Mouse (Mus musculus): Measurements from ENCODE around the gene Pak4. TPM values are rescaled to one million over a fixed set of nuclear protein-coding genes. Genes with fewer than 3 reads are reported as not detected.
A peak's percentile ranks its signal among the peaks of the same experiment; 100 is the strongest.
"Not testable (repeated sequence)": the region's sequence is repeated elsewhere in the genome, so short reads cannot be mapped to it uniquely, and the experiment has no call there.

Gene Pak4
- polyA plus RNA-seq, 1 experiment from 2014 or later, result 28.0 TPM

DNA sequence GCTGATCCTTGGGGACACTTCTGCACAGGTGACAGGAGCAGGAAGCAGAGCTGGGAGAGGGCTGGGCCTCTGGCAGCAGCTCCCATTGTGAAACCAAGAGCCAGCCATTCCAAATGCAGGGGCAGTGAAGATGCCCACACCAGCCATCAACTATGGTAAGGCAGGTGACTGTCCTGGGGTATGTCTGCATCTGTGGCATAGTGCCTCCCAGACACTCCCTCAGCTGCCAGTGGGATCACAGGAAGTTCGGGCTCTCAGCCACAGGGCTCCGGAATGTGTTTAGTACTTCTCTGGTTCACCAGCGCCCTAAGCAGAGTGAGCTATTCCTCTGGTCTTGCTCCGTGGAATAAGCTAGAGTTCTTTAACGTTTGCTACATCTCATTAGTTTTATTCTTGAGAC is 40.9 kb downstream of the Pak4 start:
- no peak for ATAC-seq
- Histone ChIP-seq H3K9ac (replicated peaks) (no peak overlapping the region), H3K27me3 (no peaks in the 10 kb centered on the region), H3K9me3 (0 out of 2 replicates have a peak, but pooled peaks cover 2% of the 10 kb centered on the region), H3K4me1 (replicated peaks) (peaks cover 4% of the 10 kb centered on the region; the same call in 1 of the 2 replicates), H3K36me3 (peaks cover 39% of the 10 kb centered on the region), H3K27ac (no peak overlapping the region), H3K4me3 (replicated peaks) (no peak overlapping the region), H3K4me2 (replicated peaks) (no peak overlapping the region)
- 82% methylated on average over 5 of the region's 5 CpGs for WGBS

DNA sequence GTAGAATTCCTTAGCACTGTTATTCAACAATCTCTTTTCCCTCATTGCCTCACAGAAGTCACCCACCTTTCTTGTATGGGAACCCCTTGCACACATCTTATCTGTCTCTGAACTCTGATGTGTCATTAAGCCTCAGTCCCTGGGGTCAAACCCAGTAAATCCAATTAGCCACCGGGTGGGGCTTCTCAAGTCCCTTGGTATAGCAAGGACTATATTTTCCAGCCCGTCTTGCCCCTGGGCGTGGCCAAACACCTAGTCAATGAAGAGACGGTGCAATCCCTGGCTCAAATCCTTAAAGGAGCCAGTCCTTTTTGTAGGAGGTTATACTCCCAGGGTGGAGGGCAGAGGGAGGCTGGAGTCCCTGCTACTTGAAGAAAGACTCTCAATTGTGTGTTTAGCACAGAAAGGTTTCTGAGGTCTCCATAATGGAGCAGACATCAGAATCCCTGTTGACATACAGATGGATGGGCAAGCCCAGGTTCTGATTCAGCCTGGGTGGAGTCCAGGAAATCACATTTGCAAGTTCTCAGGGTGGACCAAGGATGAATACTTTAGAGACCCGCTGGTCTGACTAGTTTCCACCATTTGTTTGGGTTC is 41.9 kb downstream of the Pak4 start:
- H3K9me3 ChIP-seq, result 0 out of 2 replicates have a peak, but pooled peaks cover 2% of the 10 kb centered on the region
- H3K27me3 ChIP-seq, result no peaks in the 10 kb centered on the region
- no peak overlapping the region for H3K4me2 ChIP-seq (replicated peaks)
- H3K27ac ChIP-seq, result no peak overlapping the region
- H3K4me1 ChIP-seq (replicated peaks), result peaks cover 4% of the 10 kb centered on the region; the same call in 1 of the 2 replicates
- WGBS, result 18% methylated on average over 5 of the region's 5 CpGs
- no peak for ATAC-seq
- peaks cover 32% of the 10 kb centered on the region for H3K36me3 ChIP-seq
- no peak overlapping the region for H3K4me3 ChIP-seq (replicated peaks)
- H3K9ac ChIP-seq (replicated peaks), result no peak overlapping the region

- Histone ChIP-seq H3K27ac (no peak overlapping the region), H3K4me1 (replicated peaks) (peaks cover 4% of the 10 kb centered on the region; the same call in 1 of the 2 replicates), H3K4me3 (replicated peaks) (no peak overlapping the region), H3K9ac (replicated peaks) (no peak overlapping the region), H3K9me3 (0 out of 2 replicates have a peak, but pooled peaks cover 2% of the 10 kb centered on the region), H3K27me3 (peaks cover 7% of the 10 kb centered on the region), H3K36me3 (peaks cover 5% of the 10 kb centered on the region; the same call in 1 of the 2 replicates), H3K4me2 (replicated peaks) (no peak overlapping the region)
- 92% methylated on average over 6 of the region's 6 CpGs for WGBS
- ATAC-seq, result no peak
Measured at GRCm38 (mm10) chr7:28553076-28553475, 44.9 kb downstream of the Pak4 start.

- WGBS, result 75% methylated on average over 7 of the region's 7 CpGs
- H3K4me3 ChIP-seq (replicated peaks), result no peak overlapping the region
- no peaks in the 10 kb centered on the region for H3K9me3 ChIP-seq
- H3K4me1 ChIP-seq (replicated peaks), result peaks cover 24% of the 10 kb centered on the region
- no peaks in the 10 kb centered on the region for H3K36me3 ChIP-seq
- H3K4me2 ChIP-seq (replicated peaks), result no peak overlapping the region
- H3K9ac ChIP-seq (replicated peaks), result 0 out of 2 replicates have a peak overlapping the region, but pooled peaks have one; percentile 16
- peaks cover 55% of the 10 kb centered on the region for H3K27me3 ChIP-seq
- no peak overlapping the region for H3K27ac ChIP-seq
- no peak for ATAC-seq
Measured at GRCm38 (mm10) chr7:28547628-28548027, 50.4 kb downstream of the Pak4 start.

DNA sequence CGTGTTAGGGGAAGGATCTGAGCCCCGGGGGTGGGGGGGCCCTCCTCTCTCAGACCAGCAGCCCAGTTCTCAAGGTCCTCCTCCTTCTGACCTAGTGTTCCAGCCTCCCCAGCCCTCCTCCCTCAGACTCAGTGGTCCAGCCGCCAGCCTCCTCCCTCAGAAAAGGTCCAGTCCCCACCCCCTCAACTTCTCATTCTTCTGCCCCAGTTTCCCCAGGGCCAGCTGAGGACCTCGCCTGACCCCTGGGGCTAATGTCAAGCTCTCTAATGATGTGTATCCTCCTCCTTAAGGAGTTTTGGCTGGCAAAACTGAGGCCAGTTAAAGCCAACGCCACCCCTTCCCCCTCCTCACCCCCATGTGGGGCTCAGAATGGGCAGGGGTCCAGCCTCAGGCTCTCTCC is 50.8 kb downstream of the Pak4 start, which contains the start of gene Nccrp1:
Nccrp1 (minus strand) TSS at position 101 of the 400 bp plus-strand sequence.
- Histone ChIP-seq H3K27ac (no peak within 1 kb of the TSS), H3K9me3 (no peaks in the 10 kb centered on the region), H3K4me2 (replicated peaks) (peak within 1 kb of the TSS; percentile 60), H3K36me3 (no peaks in the 10 kb centered on the region), H3K9ac (replicated peaks) (peak within 1 kb of the TSS; percentile 58), H3K4me3 (replicated peaks) (peak within 1 kb of the TSS; percentile 38), H3K4me1 (replicated peaks) (peaks cover 24% of the 10 kb centered on the region), H3K27me3 (peaks cover 55% of the 10 kb centered on the region)
- 5% methylated on average over 5 of the region's 5 CpGs for WGBS
- ATAC-seq, result no peak

GRCm38 (mm10) chr7:28546649-28547048 is 51.3 kb downstream of the Pak4 start:
- H3K9ac ChIP-seq (replicated peaks), result peak overlapping the region; percentile 58
- under 1% methylated on average over 22 of the region's 22 CpGs for WGBS
- no peak for ATAC-seq

GRCm38 (mm10) chr7:28545891-28546210 is 52.1 kb downstream of the Pak4 start:
- Histone ChIP-seq H3K36me3 (no peaks in the 10 kb centered on the region), H3K9me3 (no peaks in the 10 kb centered on the region), H3K4me1 (replicated peaks) (peaks cover 24% of the 10 kb centered on the region), H3K4me3 (replicated peaks) (no peak overlapping the region), H3K9ac (replicated peaks) (no peak overlapping the region), H3K27ac (no peak overlapping the region), H3K27me3 (peaks cover 55% of the 10 kb centered on the region), H3K4me2 (replicated peaks) (peak overlapping the region; percentile 60; the same call in 1 of the 2 replicates)
- 42% methylated on average over 7 of the region's 7 CpGs for WGBS
- ATAC-seq, result no peak

More at GRCm38 (mm10) chr7:28546649-28547048, 51.3 kb downstream of the Pak4 start:
- Histone ChIP-seq H3K4me1 (replicated peaks) (peaks cover 24% of the 10 kb centered on the region), H3K27ac (no peak overlapping the region), H3K36me3 (no peaks in the 10 kb centered on the region), H3K4me2 (replicated peaks) (peak overlapping the region; percentile 60), H3K27me3 (peaks cover 55% of the 10 kb centered on the region), H3K4me3 (replicated peaks) (peak overlapping the region; percentile 38), H3K9me3 (no peaks in the 10 kb centered on the region)

- Histone ChIP-seq H3K4me1 (replicated peaks) (peaks cover 24% of the 10 kb centered on the region), H3K27ac (no peak overlapping the region), H3K36me3 (no peaks in the 10 kb centered on the region), H3K27me3 (peaks cover 55% of the 10 kb centered on the region), H3K9me3 (no peaks in the 10 kb centered on the region), H3K9ac (replicated peaks) (no peak overlapping the region; the same call in 1 of the 2 replicates), H3K4me2 (replicated peaks) (no peak overlapping the region), H3K4me3 (replicated peaks) (no peak overlapping the region)
- ATAC-seq, result 0 out of 2 replicates have a peak, but pooled peaks have one; percentile 25
- 24% methylated on average over 14 of the region's 14 CpGs for WGBS
Measured at GRCm38 (mm10) chr7:28545048-28545890, 52.7 kb downstream of the Pak4 start.

GRCm38 (mm10) chr7:28544051-28544601 is 53.9 kb downstream of the Pak4 start:
- WGBS, result 1% methylated on average over 23 of the region's 27 CpGs
- no peaks in the 10 kb centered on the region for H3K36me3 ChIP-seq
- peaks cover 55% of the 10 kb centered on the region for H3K27me3 ChIP-seq
- no peak overlapping the region for H3K27ac ChIP-seq
- H3K9ac ChIP-seq (replicated peaks), result no peak overlapping the region
- peaks cover 24% of the 10 kb centered on the region for H3K4me1 ChIP-seq (replicated peaks)
- no peaks in the 10 kb centered on the region for H3K9me3 ChIP-seq
- peak overlapping the region; percentile 50 for H3K4me2 ChIP-seq (replicated peaks)
- ATAC-seq, result peak; percentile 54
- peak overlapping the region; percentile 23 for H3K4me3 ChIP-seq (replicated peaks)

- WGBS, result 84% methylated on average over 4 of the region's 4 CpGs
Measured at GRCm38 (mm10) chr7:28540526-28540925, 57.5 kb downstream of the Pak4 start, which contains the start of gene Sycn. TSS of gene Sycn (plus strand) at chr7:28540885.

GRCm38 (mm10) chr7:28538886-28539285 is 59.1 kb downstream of the Pak4 start:
- H3K27ac ChIP-seq; H3K4me3 ChIP-seq (replicated peaks); H3K36me3 ChIP-seq; H3K4me1 ChIP-seq (replicated peaks); H3K9ac ChIP-seq (replicated peaks); H3K27me3 ChIP-seq; ATAC-seq; H3K9me3 ChIP-seq; H3K4me2 ChIP-seq (replicated peaks): not testable (repeated sequence)
- WGBS, result 98% methylated on average over 6 of the region's 6 CpGs

More at GRCm38 (mm10) chr7:28540526-28540925, 57.5 kb downstream of the Pak4 start, which contains the start of gene Sycn:
- Histone ChIP-seq H3K27ac (no peak within 1 kb of the TSS), H3K9me3 (no peaks in the 10 kb centered on the region), H3K36me3 (no peaks in the 10 kb centered on the region), H3K9ac (replicated peaks) (no peak within 1 kb of the TSS), H3K27me3 (peaks cover 22% of the 10 kb centered on the region), H3K4me3 (replicated peaks) (no peak within 1 kb of the TSS), H3K4me1 (replicated peaks) (peaks cover 9% of the 10 kb centered on the region; the same call in 1 of the 2 replicates), H3K4me2 (replicated peaks) (no peak within 1 kb of the TSS)
- ATAC-seq, result no peak

DNA sequence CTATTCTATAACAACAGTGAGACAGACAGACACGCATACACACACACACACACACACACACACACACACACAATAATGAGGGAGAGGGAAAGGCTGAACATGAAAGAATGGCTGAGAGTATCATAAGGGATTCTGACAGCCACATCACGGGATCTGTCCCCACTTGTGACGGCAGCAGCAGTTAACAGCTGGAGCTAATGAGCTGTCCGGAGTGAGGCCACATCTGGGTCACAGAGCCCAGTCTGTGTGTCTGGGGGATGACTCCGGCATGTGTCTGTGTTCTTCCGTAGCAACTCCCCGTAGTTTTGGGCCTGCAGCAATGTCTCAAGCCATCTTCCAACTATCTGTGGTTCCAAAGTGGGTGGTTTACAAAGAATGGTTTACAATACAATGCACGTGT is 66.0 kb downstream of the Pak4 start:
- Histone ChIP-seq H3K27ac (no peak overlapping the region), H3K36me3 (no peaks in the 10 kb centered on the region), H3K9ac (replicated peaks) (no peak overlapping the region), H3K4me1 (replicated peaks) (no peaks in the 10 kb centered on the region), H3K4me3 (replicated peaks) (no peak overlapping the region), H3K4me2 (replicated peaks) (no peak overlapping the region), H3K27me3 (no peaks in the 10 kb centered on the region; the same call in 1 of the 2 replicates), H3K9me3 (no peaks in the 10 kb centered on the region)
- 71% methylated on average over 8 of the region's 8 CpGs for WGBS
- ATAC-seq, result no peak
